In genomic region chr1:169934005-169934725, GRCm38 (mm10) we compare ENCODE assay signal across 8 mouse cellular contexts. TPM values are rescaled to one million over a fixed set of nuclear protein-coding genes. Genes with fewer than 3 reads are reported as not detected.
A peak's percentile ranks its signal among the peaks of the same experiment; 100 is the strongest.
DNase-seq lines count a peak whose midpoint lies in the region; ATAC-seq lines count a peak whose summit lies in the region.

No protein-coding gene starts in this region.

- no peaks in the 10 kb centered on the region for H3K9me3 ChIP-seq in forebrain, embryonic 12.5 days
- H3K9me3 ChIP-seq in hindbrain, embryonic 13.5 days, result no peaks in the 10 kb centered on the region
- no peaks in the 10 kb centered on the region for H3K9me3 ChIP-seq in midbrain, embryonic 14.5 days (ENCODE audit: control insufficient read depth, low read length)

- peaks cover 4% of the 10 kb centered on the region for H3K27me3 ChIP-seq in forebrain, embryonic 12.5 days
- no peaks in the 10 kb centered on the region for H3K27me3 ChIP-seq in hindbrain, embryonic 13.5 days
- no peaks in the 10 kb centered on the region for H3K27me3 ChIP-seq in midbrain, embryonic 14.5 days (ENCODE audit: control insufficient read depth, insufficient read depth, low read length)

- H3K36me3 ChIP-seq in forebrain, embryonic 12.5 days (replicated peaks), result no peaks in the 10 kb centered on the region
- H3K36me3 ChIP-seq in hindbrain, embryonic 13.5 days, result no peaks in the 10 kb centered on the region
- H3K36me3 ChIP-seq in midbrain, embryonic 14.5 days (ENCODE audit: control insufficient read depth, insufficient read depth, low read length), result no peaks in the 10 kb centered on the region

- peak; percentile 24 for DNase-seq in ovary, postnatal 36 days (ENCODE audit: low spot score)
- no peak for DNase-seq in ovary, adult 18-20 months (ENCODE audit: low spot score)
- DNase-seq in c-Kit-positive CD71-positive TER-119-positive erythroid progenitor cells, embryonic 14.5 days (ENCODE audit: low spot score), result peak; percentile 22
- peak; percentile 48 to 59 for DNase-seq in left cerebral cortex, postnatal 10 days (ENCODE audit: extremely low spot score in 1 of 2, low spot score in 2 of 2)
- DNase-seq in midbrain, embryonic 14.5 days, result peak; percentile 88
- peak; percentile 36 for DNase-seq in thymus, postnatal 0 days (ENCODE audit: low spot score)

- intact Hi-C loops in left cerebral cortex, postnatal 10 days (cut with DNase I), result loop anchor here (10.0 kb wide), 1 partner anchor 1989 kb away; no protein-coding TSS in a partner anchor

- H3K9ac ChIP-seq in forebrain, embryonic 12.5 days, result peak overlapping the region; percentile 34; the same call in 1 of the 2 replicates
- peak overlapping the region; percentile 36; the same call in 1 of the 2 replicates for H3K9ac ChIP-seq in hindbrain, embryonic 13.5 days
- no peak overlapping the region; the same call in 1 of the 2 replicates for H3K9ac ChIP-seq in midbrain, embryonic 14.5 days (replicated peaks; ENCODE audit: low read length)

- peak; percentile 80 for ATAC-seq in forebrain, embryonic 12.5 days (ENCODE audit: low FRiP score)
- ATAC-seq in hindbrain, embryonic 13.5 days (ENCODE audit: low FRiP score), result peak; percentile 83
- peak; percentile 80 for ATAC-seq in midbrain, embryonic 14.5 days (ENCODE audit: low FRiP score, low TSS enrichment)

- H3K4me2 ChIP-seq in forebrain, embryonic 12.5 days, result peak overlapping the region; percentile 44
- peak overlapping the region; percentile 50 for H3K4me2 ChIP-seq in hindbrain, embryonic 13.5 days
- peak overlapping the region; percentile 55 for H3K4me2 ChIP-seq in midbrain, embryonic 14.5 days (ENCODE audit: low read length)

- peak overlapping the region; percentile 59; the same call in 1 of the 2 replicates for H3K27ac ChIP-seq in forebrain, embryonic 12.5 days
- peak overlapping the region; percentile 82 for H3K27ac ChIP-seq in hindbrain, embryonic 13.5 days
- H3K27ac ChIP-seq in midbrain, embryonic 14.5 days (replicated peaks; ENCODE audit: low read depth, low read length), result peak overlapping the region; percentile 73

- H3K4me3 ChIP-seq in forebrain, embryonic 12.5 days (replicated peaks), result peak overlapping the region; percentile 19; the same call in 1 of the 2 replicates
- peak overlapping the region; percentile 27 for H3K4me3 ChIP-seq in hindbrain, embryonic 13.5 days
- H3K4me3 ChIP-seq in midbrain, embryonic 14.5 days (replicated peaks; ENCODE audit: low read depth, low read length), result peak overlapping the region; percentile 23

- WGBS in forebrain, embryonic 12.5 days, result 40% methylated on average over 16 of the region's 16 CpGs
- WGBS in hindbrain, embryonic 13.5 days, result 26% methylated on average over 16 of the region's 16 CpGs
- 20% methylated on average over 16 of the region's 16 CpGs for WGBS in midbrain, embryonic 14.5 days

- peaks cover 15% of the 10 kb centered on the region for H3K4me1 ChIP-seq in forebrain, embryonic 12.5 days
- H3K4me1 ChIP-seq in hindbrain, embryonic 13.5 days (replicated peaks), result peaks cover 11% of the 10 kb centered on the region
- H3K4me1 ChIP-seq in midbrain, embryonic 14.5 days (ENCODE audit: control insufficient read depth, insufficient read depth, low read length), result peaks cover 5% of the 10 kb centered on the region; the same call in 1 of the 2 replicates

RNA-seq across cellular contexts. Expression of gene Ccdc190, which starts 5.7 kb away (rescaled TPM):
- 0.36 and 0.77 TPM in 2 replicates for polyA plus RNA-seq in forebrain, embryonic 12.5 days (2016; fragmentation: Nextera tagmentation; extraction: Ambion mirVana)
- polyA plus RNA-seq in hindbrain, embryonic 13.5 days (2015; fragmentation: Nextera tagmentation; extraction: Ambion mirVana), result 1.5 and 2.3 TPM in 2 replicates
- 10 to 100 TPM in 1 of 2 experiments, 1 to 10 TPM in 1; 7.8 to 11.0 TPM for total RNA-seq in left cerebral cortex, postnatal 10 days (2021)
- polyA plus RNA-seq in midbrain, embryonic 14.5 days (2014; fragmentation: Nextera tagmentation; extraction: Ambion mirVana), result 3.4 and 4.7 TPM in 2 replicates
- polyA plus RNA-seq in thymus, postnatal 0 days (2015; fragmentation: Nextera tagmentation; extraction: Ambion mirVana), result 0.30 and 0.33 TPM in 2 replicates

RNA-seq across cellular contexts. Expression of gene Hsd17b7, which starts 34.9 kb away (rescaled TPM):
- polyA plus RNA-seq in forebrain, embryonic 12.5 days (2016; fragmentation: Nextera tagmentation; extraction: Ambion mirVana), result 17.7 and 20.9 TPM in 2 replicates
- 20.9 and 21.0 TPM in 2 replicates for polyA plus RNA-seq in hindbrain, embryonic 13.5 days (2015; fragmentation: Nextera tagmentation; extraction: Ambion mirVana)
- 10 to 100 TPM; 18.8 to 19.5 TPM for total RNA-seq in left cerebral cortex, postnatal 10 days (2021)
- 21.6 and 22.4 TPM in 2 replicates for polyA plus RNA-seq in midbrain, embryonic 14.5 days (2014; fragmentation: Nextera tagmentation; extraction: Ambion mirVana)
- polyA plus RNA-seq in thymus, postnatal 0 days (2015; fragmentation: Nextera tagmentation; extraction: Ambion mirVana), result 9.9 and 11.0 TPM in 2 replicates
